Mouse (Mus musculus) G1E (cell line): ENCODE data around the gene Cdkn2b. TPM values are rescaled to one million over a fixed set of nuclear protein-coding genes. Genes with fewer than 3 reads are reported as not detected.

Experiments used
- ATAC-seq: 2 replicates; pipeline ENCODE4 v1.8.0; 2016; ENCODE audit warnings: mild to moderate bottlenecking; ENCODE audit not compliant: insufficient number of reproducible peaks, poor library complexity, low FRiP score, severe bottlenecking; ENCODE audit errors: extremely low read depth
- DNase-seq: peaks from one replicate; pipeline ENCODE4 v3.0.0; 2012; ENCODE audit warnings: low spot score
- H3K27me3 ChIP-seq: 2 replicates; pipeline ENCODE4 v1.6.1; 2012; ENCODE audit warnings: mild to moderate bottlenecking, low read length, inconsistent platforms; ENCODE audit not compliant: insufficient read depth
- H3K36me3 ChIP-seq: replicated peaks from 2 replicates; pipeline ENCODE3; 2012; ENCODE audit warnings: mild to moderate bottlenecking, inconsistent platforms
- H3K4me1 ChIP-seq: 2 replicates; pipeline ENCODE4 v1.6.1; 2012; ENCODE audit warnings: low read depth, low read length, inconsistent platforms, mixed read lengths; ENCODE audit not compliant: insufficient read depth
- H3K4me3 ChIP-seq: 2 replicates; pipeline ENCODE4 v1.5.1; 2012; ENCODE audit warnings: low read depth, mild to moderate bottlenecking, inconsistent platforms, low read length, moderate library complexity, mixed read lengths
- H3K9me3 ChIP-seq: replicated peaks from 2 replicates; pipeline ENCODE4 v1.6.1; 2012; ENCODE audit warnings: inconsistent platforms
- CTCF ChIP-seq: IDR thresholded peaks from 2 replicates; pipeline ENCODE4 v1.5.1; 2012; ENCODE audit warnings: low read depth, low read length, inconsistent platforms, mixed read lengths
- GATA1 ChIP-seq: IDR thresholded peaks from 2 replicates; pipeline ENCODE4 v1.6.1; 2012; ENCODE audit warnings: borderline replicate concordance, low read length, inconsistent platforms, mixed read lengths
- GATA2 ChIP-seq: IDR thresholded peaks from 2 replicates; pipeline ENCODE4 v1.6.1; 2012; ENCODE audit warnings: low read depth, low read length, inconsistent platforms, borderline replicate concordance
- POLR2AphosphoS5 ChIP-seq: IDR thresholded peaks from 2 replicates; pipeline ENCODE4 v1.6.1; 2012; ENCODE audit warnings: low read depth, low read length, inconsistent platforms; ENCODE audit not compliant: insufficient replicate concordance
- TAL1 ChIP-seq: conservative IDR thresholded peaks from 2 replicates; pipeline ENCODE4 v1.6.1; 2012; ENCODE audit warnings: low read depth, low read length, inconsistent platforms, mixed read lengths
- polyA plus RNA-seq: library from polyadenylated mRNA; stranded (reverse); fragments of >175 nt; gene quantifications from 2 replicates; pipeline ENCODE4 v1.2.3, GENCODE M21; 2012
- total RNA-seq, 2 experiments: library from RNA; stranded (forward) in 1 of 2; stranded (reverse) in 1 of 2; fragments of 200-1000 nt in 1 of 2; fragments of >200 nt in 1 of 2; fragmentation: Nextera tagmentation in 1 of 2; gene quantifications; 2 replicates each; pipeline ENCODE4 v1.2.3; 2014 to 2017

The Cdkn2b gene
- total and polyA plus RNA-seq, 3 experiments, result 0.33 TPM; not detected in 2

DNA sequence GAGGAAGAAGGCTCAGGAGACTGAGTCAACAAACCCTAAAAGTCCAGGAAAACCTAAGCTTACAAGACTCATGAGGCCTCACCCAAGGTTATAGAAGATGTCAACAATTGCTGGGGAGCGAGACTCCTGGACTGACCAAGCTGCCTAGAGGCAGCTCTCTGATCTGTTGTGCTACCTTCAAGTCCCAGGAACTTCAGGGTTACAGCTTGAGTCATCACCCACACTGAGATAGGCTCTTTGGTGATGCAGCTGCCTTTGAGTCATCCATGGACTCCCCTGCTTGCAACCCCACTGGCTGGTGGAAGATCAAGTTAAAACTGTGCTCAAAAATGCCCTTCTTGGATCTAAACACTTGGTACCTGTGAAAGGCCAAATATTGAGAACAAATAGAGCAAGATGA is 53.1 kb downstream of the Cdkn2b start:
- ATAC-seq (no peak), DNase-seq (no peak)
- Histone ChIP-seq H3K9me3 (peaks cover 10% of the 10 kb centered on the region), H3K4me3 (no peak overlapping the region), H3K27me3 (no peaks in the 10 kb centered on the region), H3K4me1 (no peaks in the 10 kb centered on the region), H3K36me3 (no peaks in the 10 kb centered on the region)
- TF ChIP-seq POLR2AphosphoS5 (no peak), TAL1 (no peak), GATA1 (no peak), GATA2 (no peak), CTCF (no peak)

Other genes with a start within 250 kb of the Cdkn2b start
- not detected in 2 replicates for gene Mtap, start 173.9 kb downstream of the Cdkn2b start, total RNA-seq (2014; fragmentation: Nextera tagmentation)
- gene Mtap, start 173.9 kb downstream of the Cdkn2b start, total RNA-seq (2017), result 0.06 and 0.27 TPM in 2 replicates
- gene Mtap, start 173.9 kb downstream of the Cdkn2b start, polyA plus RNA-seq, result not detected in 2 replicates
- gene Cdkn2a, start 16.4 kb downstream of the Cdkn2b start, total RNA-seq (2014; fragmentation: Nextera tagmentation), result not detected in 2 replicates
- gene Cdkn2a, start 16.4 kb downstream of the Cdkn2b start, total RNA-seq (2017), result not detected in 2 replicates
- gene Cdkn2a, start 16.4 kb downstream of the Cdkn2b start, polyA plus RNA-seq, result not detected in 2 replicates